Mouse (Mus musculus) lung, adult 2 months (tissue): ENCODE results near the gene Psg17. TPM values are rescaled to one million over a fixed set of nuclear protein-coding genes. Genes with fewer than 3 reads are reported as not detected.
"Not testable (repeated sequence)": the region's sequence is repeated elsewhere in the genome, so short reads cannot be mapped to it uniquely, and the experiment has no call there.

Experiments
- DNase-seq: peaks from one replicate; pipeline ENCODE4 v3.0.0; 2022
- H3K4me1 ChIP-seq: fragments of 200-500 bp; 2 replicates; pipeline ENCODE4 v1.6.1; 2011; ENCODE audit warnings: low read length; ENCODE audit not compliant: control insufficient read depth, insufficient read depth
- H3K4me3 ChIP-seq: fragments of 200-500 bp; replicated peaks from 2 replicates; pipeline ENCODE3; 2011; ENCODE audit warnings: low read depth, mild to moderate bottlenecking, control low read depth, low read length; ENCODE audit errors: extremely low read depth
- CTCF ChIP-seq: fragments of 200-500 bp; IDR thresholded peaks from 2 replicates; pipeline ENCODE4 v1.5.1; 2011; ENCODE audit warnings: mild to moderate bottlenecking, low read length, control low read depth; ENCODE audit not compliant: insufficient read depth
- POLR2A ChIP-seq: fragments of 200-500 bp; IDR thresholded peaks from 2 replicates; pipeline ENCODE4 v1.6.1; 2011; ENCODE audit warnings: low read depth, mild to moderate bottlenecking, control low read depth, low read length, borderline replicate concordance; ENCODE audit errors: extremely low read depth
- WGBS: fragments of 180-500 bp; shearing (Covaris S2); methylation state at CpG from one replicate; pipeline ENCODE4 v1.1.7; 2018; 5-methylcytosine and 5-hydroxymethylcytosine counted together
- polyA plus RNA-seq: library from polyadenylated mRNA; depleted of rRNA; stranded (reverse); fragments of >200 nt; gene quantifications from 2 replicates; pipeline ENCODE4 v1.2.3, GENCODE M21; 2012; rRNA removed

The Psg17 gene
- polyA plus RNA-seq, 1 experiment, result 1.1 TPM

GRCm38 (mm10) chr7:18832298-18832697 lies 10.9 kb upstream of the Psg17 start:
- H3K4me3 ChIP-seq, result no peak overlapping the region
- H3K4me1 ChIP-seq, result no peaks in the 10 kb centered on the region
- 35% methylated on average over 13 of the region's 13 CpGs for WGBS
- TF ChIP-seq POLR2A (no peak), CTCF (peak; percentile 34)
- DNase-seq, result no peak

GRCm38 (mm10) chr7:18829545-18829944 lies 8.1 kb upstream of the Psg17 start:
- no peak for DNase-seq
- no peak overlapping the region for H3K4me3 ChIP-seq
- TF ChIP-seq POLR2A (no peak), CTCF (no peak)
- 82% methylated on average over 7 of the region's 7 CpGs for WGBS
- H3K4me1 ChIP-seq, result no peaks in the 10 kb centered on the region

GRCm38 (mm10) chr7:18828592-18828991 lies 7.2 kb upstream of the Psg17 start:
- WGBS, result 59% methylated on average over 9 of the region's 9 CpGs
- Histone ChIP-seq H3K4me1 (no peaks in the 10 kb centered on the region), H3K4me3 (no peak overlapping the region)
- TF ChIP-seq POLR2A (no peak), CTCF (no peak)
- DNase-seq, result no peak

GRCm38 (mm10) chr7:18827792-18828546 lies 6.6 kb upstream of the Psg17 start:
- Histone ChIP-seq H3K4me1 (no peaks in the 10 kb centered on the region), H3K4me3 (no peak overlapping the region)
- WGBS, result 59% methylated on average over 26 of the region's 26 CpGs
- DNase-seq, result no peak
- no peak for TF ChIP-seq CTCF
- no peak for TF ChIP-seq POLR2A

- no peak for DNase-seq
- no peak overlapping the region for H3K4me3 ChIP-seq
- H3K4me1 ChIP-seq, result no peaks in the 10 kb centered on the region
- TF ChIP-seq CTCF, result no peak
- TF ChIP-seq POLR2A, result no peak
- 73% methylated on average over 9 of the region's 9 CpGs for WGBS
These were observed 3.1 kb downstream of the Psg17 start for GRCm38 (mm10) chr7:18818301-18818700.

GRCm38 (mm10) chr7:18803526-18803925 lies 17.9 kb downstream of the Psg17 start:
- Histone ChIP-seq H3K4me1 (no peaks in the 10 kb centered on the region), H3K4me3 (no peak overlapping the region)
- TF ChIP-seq CTCF (no peak), POLR2A (no peak)
- no peak for DNase-seq

GRCm38 (mm10) chr7:18799129-18799528 lies 22.3 kb downstream of the Psg17 start:
- no peak overlapping the region for H3K4me3 ChIP-seq
- H3K4me1 ChIP-seq, result no peaks in the 10 kb centered on the region
- TF ChIP-seq POLR2A, result no peak
- peak; percentile 55 for TF ChIP-seq CTCF
- 32% methylated on average over 3 of the region's 3 CpGs for WGBS
- DNase-seq, result no peak

GRCm38 (mm10) chr7:18798420-18798819 lies 23.0 kb downstream of the Psg17 start, which contains the start of gene Psg19:
Gene Psg19 (minus strand): TSS chr7:18798520.
- DNase-seq, result no peak
- WGBS, result 94% methylated on average over 1 of the region's 1 CpGs
- Histone ChIP-seq H3K4me1 (no peaks in the 10 kb centered on the region), H3K4me3 (no peak within 1 kb of the TSS)
- TF ChIP-seq POLR2A (no peak), CTCF (no peak)

GRCm38 (mm10) chr7:18790671-18791070 lies 30.7 kb downstream of the Psg17 start:
- not testable (repeated sequence) for H3K4me1 ChIP-seq, H3K4me3 ChIP-seq, DNase-seq

GRCm38 (mm10) chr7:18781301-18781700 lies 40.1 kb downstream of the Psg17 start:
- not testable (repeated sequence) for H3K4me1 ChIP-seq, H3K4me3 ChIP-seq, DNase-seq
- 42% methylated on average over 2 of the region's 2 CpGs for WGBS

- Histone ChIP-seq H3K4me3 (no peak overlapping the region), H3K4me1 (no peaks in the 10 kb centered on the region)
- DNase-seq, result no peak
- TF ChIP-seq POLR2A, result no peak
- no peak for TF ChIP-seq CTCF
These were observed 42.0 kb downstream of the Psg17 start for GRCm38 (mm10) chr7:18779337-18779781.

Other genes with a start within 250 kb of the Psg17 start
- not detected in 2 replicates for gene Psg23, start 205.1 kb downstream of the Psg17 start, polyA plus RNA-seq
- gene Psg21, start 164.9 kb downstream of the Psg17 start, polyA plus RNA-seq, result not detected in 2 replicates
- gene Psg20, start 135.4 kb downstream of the Psg17 start, polyA plus RNA-seq, result not detected in 2 replicates
- not detected in 2 replicates for gene Psg22, start 103.5 kb downstream of the Psg17 start, polyA plus RNA-seq
- gene Psg19, start 23.1 kb downstream of the Psg17 start, polyA plus RNA-seq, result 0.07 TPM in 1 of 2 replicates, not detected in the other
- gene Mill2, start 18.4 kb upstream of the Psg17 start, polyA plus RNA-seq, result 17.1 and 27.9 TPM in 2 replicates
- 46.7 and 112 TPM in 2 replicates for gene Pglyrp1, start 49.7 kb upstream of the Psg17 start, polyA plus RNA-seq
- gene Ccdc61, start 88.8 kb upstream of the Psg17 start, polyA plus RNA-seq, result 22.7 and 26.9 TPM in 2 replicates
- gene Nova2, start 104.3 kb upstream of the Psg17 start, polyA plus RNA-seq, result 4.2 and 5.0 TPM in 2 replicates
- 0.07 and 0.09 TPM in 2 replicates for gene Nanos2, start 165.8 kb upstream of the Psg17 start, polyA plus RNA-seq
- gene Mypop, start 169.6 kb upstream of the Psg17 start, polyA plus RNA-seq, result 7.2 and 10.2 TPM in 2 replicates
- gene Irf2bp1, start 182.4 kb upstream of the Psg17 start, polyA plus RNA-seq, result 34.7 and 39.9 TPM in 2 replicates
- 0.39 and 0.60 TPM in 2 replicates for gene Foxa3, start 201.9 kb upstream of the Psg17 start, polyA plus RNA-seq
- gene Sympk, start 202.8 kb upstream of the Psg17 start, polyA plus RNA-seq, result 69.3 and 76.1 TPM in 2 replicates
- gene Rsph6a, start 233.1 kb upstream of the Psg17 start, polyA plus RNA-seq, result not detected in 2 replicates